ENCODE assay signal across 15 mouse cellular contexts in genomic region chr14:121737277-121737676, GRCm38 (mm10).
A peak's percentile ranks its signal among the peaks of the same experiment; 100 is the strongest.
DNase-seq lines count a peak whose midpoint lies in the region; ATAC-seq lines count a peak whose summit lies in the region.
"Had no signal": no experiment of that assay in that cellular context is flagged by ENCODE, and none has a peak within 500 bp of the region (broad histone marks: within the 10 kb centered on the region; RNA-seq: fewer than 3 reads in every experiment).

No protein-coding gene starts in this region.

- 68% methylated on average over 8 of the region's 8 CpGs for WGBS in kidney, embryonic 16.5 days

- DNase-seq in kidney, adult 8-10 months = no peak
- peak; percentile 33 to 44 for DNase-seq in layer of hippocampus, postnatal 10 days (ENCODE audit: low spot score in 2 of 2)
- peak; percentile 65 for DNase-seq in right cerebral cortex, adult 18-20 months
- no peak for DNase-seq in urinary bladder, postnatal 25 days (ENCODE audit: low spot score)
- DNase-seq in ovary, postnatal 14 days (ENCODE audit: low spot score) = no peak
- DNase-seq in ovary, postnatal 36 days (ENCODE audit: low spot score) = no peak
- DNase-seq: adrenal gland, postnatal 25 days; cerebellum, adult 9-10 months; gastrocnemius, postnatal 25 days; kidney, postnatal 36 days had no signal

- 0 out of 2 replicates have a peak, but pooled peaks cover 4% of the 10 kb centered on the region for H3K27me3 ChIP-seq in kidney, embryonic 16.5 days (ENCODE audit: insufficient read depth, low read length)
- H3K27me3 ChIP-seq: embryonic facial prominence, embryonic 15.5 days had no signal

- no peaks in the 10 kb centered on the region for H3K36me3 ChIP-seq in kidney, embryonic 16.5 days (ENCODE audit: insufficient read depth, low read length)
- H3K36me3 ChIP-seq: embryonic facial prominence, embryonic 15.5 days; heart, embryonic 15.5 days had no signal

- no peaks in the 10 kb centered on the region for H3K9me3 ChIP-seq in kidney, embryonic 16.5 days (ENCODE audit: low read length)
- H3K9me3 ChIP-seq: embryonic facial prominence, embryonic 15.5 days; heart, embryonic 15.5 days had no signal

- H3K4me2 ChIP-seq in kidney, embryonic 16.5 days (replicated peaks; ENCODE audit: low read depth, low read length) = no peak overlapping the region
- H3K4me2 ChIP-seq: embryonic facial prominence, embryonic 15.5 days; heart, embryonic 15.5 days had no signal

- H3K27ac ChIP-seq in kidney, embryonic 16.5 days (ENCODE audit: low read length) = no peak overlapping the region
- H3K27ac ChIP-seq: embryonic facial prominence, embryonic 15.5 days; heart, embryonic 15.5 days; liver, embryonic 14.5 days had no signal

- ATAC-seq in kidney, embryonic 16.5 days (ENCODE audit: low FRiP score, low TSS enrichment) = peak; percentile 71; the same call in 1 of the 2 replicates
- ATAC-seq in frontal cortex, adult (ENCODE audit: low TSS enrichment) = peak; percentile 26; the same call in 1 of the 2 replicates

- no peak overlapping the region for H3K4me3 ChIP-seq in kidney, embryonic 16.5 days (ENCODE audit: low read length)
- H3K4me3 ChIP-seq: embryonic facial prominence, embryonic 15.5 days; heart, embryonic 15.5 days had no signal

- 0 out of 2 replicates have a peak overlapping the region, but pooled peaks have one; percentile 1 for H3K9ac ChIP-seq in kidney, embryonic 16.5 days (replicated peaks; ENCODE audit: low read length)
- H3K9ac ChIP-seq: embryonic facial prominence, embryonic 15.5 days; heart, embryonic 15.5 days; liver, embryonic 14.5 days had no signal

- H3K4me1 ChIP-seq in kidney, embryonic 16.5 days (ENCODE audit: insufficient read depth, low read length) = peaks cover 16% of the 10 kb centered on the region; the same call in 1 of the 2 replicates

Comparison
In these comparisons a context has a peak if more than half of its experiments do, and no peak if none do; other contexts are left out.
1. DNase-seq: peak in layer of hippocampus, postnatal 10 days (2 of 2) and right cerebral cortex, adult 18-20 months (single experiment); none in kidney, adult 8-10 months (0 of 2), urinary bladder, postnatal 25 days (single experiment), ovary, postnatal 14 days (single experiment) and ovary, postnatal 36 days (single experiment).